Mouse (Mus musculus) adrenal gland, postnatal 0 days (tissue): ENCODE measurements around the gene Olfr467. TPM values are rescaled to one million over a fixed set of nuclear protein-coding genes. Genes with fewer than 3 reads are reported as not detected.

Experiments
- polyA plus RNA-seq: library from polyadenylated mRNA; unstranded; fragments of >200 nt; fragmentation: Nextera tagmentation; extraction: Ambion mirVana; gene quantifications from 2 replicates; pipeline ENCODE4 v1.2.1, GENCODE M21; 2015

Olfr467 gene
- polyA plus RNA-seq = not detected in 2 replicates

DNA sequence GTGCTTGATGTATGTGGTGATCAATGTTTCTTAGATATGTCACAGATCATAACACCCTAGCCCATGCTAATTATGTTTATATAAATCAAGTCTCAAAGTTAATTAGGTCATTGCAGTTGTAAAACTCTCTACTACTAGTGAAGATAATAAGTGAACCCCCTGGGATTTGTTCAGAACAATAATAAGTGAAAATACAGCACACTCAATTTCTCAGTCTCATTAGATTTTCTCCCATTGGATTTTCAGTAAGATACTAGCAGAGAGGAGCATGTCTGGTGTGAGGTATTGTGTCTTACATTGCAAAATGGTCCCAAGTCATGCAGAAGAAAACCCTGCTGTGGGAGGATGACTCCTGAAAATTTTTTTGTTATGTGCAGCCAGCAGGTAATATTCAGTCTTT lies at the start of gene Olfr467:
Olfr467 (plus strand) TSS at position 301 of the 400 bp plus-strand sequence.

DNA sequence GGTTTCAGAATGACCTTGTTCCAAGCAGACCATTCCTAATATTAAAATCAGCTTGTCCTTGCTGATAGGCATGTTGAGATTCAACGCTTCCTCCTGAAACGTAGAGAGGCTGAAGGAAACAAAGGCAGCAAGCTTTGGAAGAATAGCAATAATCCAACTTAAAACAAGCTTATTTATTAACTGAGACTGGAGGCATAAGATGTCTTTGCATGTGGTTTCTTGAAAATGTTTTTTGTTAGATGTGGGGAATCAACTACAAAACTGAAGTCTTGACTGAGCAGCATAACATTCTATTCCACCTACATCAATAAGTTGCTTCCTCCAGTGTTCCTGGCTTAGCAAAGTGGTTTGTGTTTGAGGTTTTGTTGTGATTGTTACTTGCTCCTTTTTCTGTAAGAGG lies 11.0 kb upstream of the Olfr467 start, which contains the start of gene Ovch2:
Ovch2 (minus strand) TSS at position 101 of the 400 bp plus-strand sequence.

DNA sequence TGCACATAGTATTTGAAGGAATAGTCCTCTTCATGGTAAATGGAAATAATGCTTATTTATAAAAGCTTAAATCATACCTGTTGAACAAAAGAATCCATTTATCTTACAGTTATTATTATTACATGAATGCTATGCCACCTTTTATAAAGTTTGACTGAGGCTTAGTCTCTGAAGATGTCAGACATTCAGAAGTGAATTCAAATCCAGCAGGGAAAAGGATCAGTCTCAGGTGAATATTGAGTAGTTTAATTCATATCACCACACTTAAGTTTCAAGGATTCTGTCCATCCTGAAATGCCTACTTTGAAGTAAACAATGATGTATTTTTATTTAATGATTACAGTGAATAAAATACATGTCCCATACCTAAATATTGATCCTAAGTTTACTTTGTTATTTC lies 13.4 kb downstream of the Olfr467 start, which contains the start of gene Olfr469:
Olfr469 (minus strand) TSS at position 101 of the 400 bp plus-strand sequence.

DNA sequence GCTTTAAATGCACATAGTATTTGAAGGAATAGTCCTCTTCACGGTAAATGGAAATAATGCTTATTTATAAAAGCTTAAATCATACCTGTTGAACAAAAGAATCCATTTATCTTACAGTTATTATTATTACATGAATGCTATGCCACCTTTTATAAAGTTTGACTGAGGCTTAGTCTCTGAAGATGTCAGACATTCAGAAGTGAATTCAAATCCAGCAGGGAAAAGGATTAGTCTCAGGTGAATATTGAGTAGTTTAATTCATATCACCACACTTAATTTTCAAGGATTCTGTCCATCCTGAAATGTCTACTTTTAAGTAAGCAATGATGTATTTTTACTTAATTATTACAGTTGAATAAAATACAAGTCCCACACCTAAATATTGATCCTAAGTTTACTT lies 35.3 kb downstream of the Olfr467 start, which contains the start of gene Olfr470:
Olfr470 (minus strand) TSS at position 101 of the 400 bp plus-strand sequence.

Other genes with a start within 250 kb of the Olfr467 start
- 22.7 and 51.7 TPM in 2 replicates for gene Olfml1, start 244.8 kb upstream of the Olfr467 start, polyA plus RNA-seq
- 4.9 and 7.2 TPM in 2 replicates for gene Ppfibp2, start 217.1 kb upstream of the Olfr467 start, polyA plus RNA-seq
- gene 5330417H12Rik, start 187.1 kb upstream of the Olfr467 start, polyA plus RNA-seq = not detected in 2 replicates
- 0.14 and 0.15 TPM in 2 replicates for gene Cyb5r2, start 54.2 kb upstream of the Olfr467 start, polyA plus RNA-seq
- not detected in 2 replicates for gene Ovch2, start 11.1 kb upstream of the Olfr467 start, polyA plus RNA-seq
- not detected in 2 replicates for gene Olfr469, start 13.3 kb downstream of the Olfr467 start, polyA plus RNA-seq
- gene Olfr470, start 35.2 kb downstream of the Olfr467 start, polyA plus RNA-seq = not detected in 2 replicates
- not detected in 2 replicates for gene Olfr472, start 85.6 kb downstream of the Olfr467 start, polyA plus RNA-seq
- gene Olfr473, start 118.2 kb downstream of the Olfr467 start, polyA plus RNA-seq = not detected in 2 replicates
- gene Olfr474, start 142.4 kb downstream of the Olfr467 start, polyA plus RNA-seq = not detected in 2 replicates
- gene Olfr476, start 152.5 kb downstream of the Olfr467 start, polyA plus RNA-seq = not detected in 2 replicates
- gene Olfr477, start 174.4 kb downstream of the Olfr467 start, polyA plus RNA-seq = not detected in 2 replicates
- not detected in 2 replicates for gene Olfr478, start 221.7 kb downstream of the Olfr467 start, polyA plus RNA-seq
- gene Olfr479, start 238.4 kb downstream of the Olfr467 start, polyA plus RNA-seq = not detected in 2 replicates